Mouse (Mus musculus) gastrocnemius, postnatal 25 days (tissue): ENCODE measurements around the gene Stim1. TPM values are rescaled to one million over a fixed set of nuclear protein-coding genes. Genes with fewer than 3 reads are reported as not detected.

Experiments
- DNase-seq: peaks from one replicate; pipeline ENCODE4 v3.0.0; 2022
- long read RNA-seq, 2 experiments: library from polyadenylated mRNA; stranded (forward); transcript quantifications; one replicate each; pipeline ENCODE4 v2.0.0; 2021
- total RNA-seq, 2 experiments: library from RNA; stranded (reverse); gene quantifications; 1 replicate in 1 of 2; 2 replicates in 1 of 2; pipeline ENCODE4 v1.2.3; 2021

Gene Stim1
- total RNA-seq, result 100 to 1,000 TPM; 169 to 171 TPM
- long read RNA-seq, experiment 1, full-length matches to known transcripts, result 22 of 71 reads
- long read RNA-seq, experiment 1, partial matches to known transcripts, result 9 of 71 reads
- long read RNA-seq, experiment 1, other reads (novel, unspliced or antisense), result 40 of 71 reads
- long read RNA-seq, experiment 2, full-length matches to known transcripts, result 33 of 83 reads
- long read RNA-seq, experiment 2, partial matches to known transcripts, result 23 of 83 reads
- long read RNA-seq, experiment 2, other reads (novel, unspliced or antisense), result 27 of 83 reads

GRCm38 (mm10) chr7:102267601-102268394 lies at the start of gene Stim1:
Gene Stim1, plus strand, starts transcription at chr7:102267806.
- peak; percentile 79 for DNase-seq

- no peak for DNase-seq
Observed at GRCm38 (mm10) chr7:102221899-102222298, 45.7 kb upstream of the Stim1 start.

GRCm38 (mm10) chr7:102222336-102222735 lies 45.3 kb upstream of the Stim1 start:
- peak; percentile 29 for DNase-seq

- peak; percentile 70 for DNase-seq
Observed at GRCm38 (mm10) chr7:102222830-102223556, 44.6 kb upstream of the Stim1 start.

- DNase-seq, result no peak
Observed at GRCm38 (mm10) chr7:102223883-102224738, 43.5 kb upstream of the Stim1 start.

GRCm38 (mm10) chr7:102226051-102226450 lies 41.6 kb upstream of the Stim1 start:
- no peak for DNase-seq

GRCm38 (mm10) chr7:102228049-102228670 lies 39.4 kb upstream of the Stim1 start:
- DNase-seq, result no peak

- DNase-seq, result no peak
Observed at GRCm38 (mm10) chr7:102229814-102230213, 37.8 kb upstream of the Stim1 start.

- no peak for DNase-seq
Observed at GRCm38 (mm10) chr7:102233059-102233458, 34.5 kb upstream of the Stim1 start.

- DNase-seq, result no peak
Observed at GRCm38 (mm10) chr7:102238686-102239286, 28.8 kb upstream of the Stim1 start.

- DNase-seq, result no peak
Observed at GRCm38 (mm10) chr7:102239591-102239990, 28.0 kb upstream of the Stim1 start.

GRCm38 (mm10) chr7:102242371-102242770 lies 25.2 kb upstream of the Stim1 start:
- DNase-seq, result no peak

GRCm38 (mm10) chr7:102242917-102243316 lies 24.7 kb upstream of the Stim1 start:
- DNase-seq, result no peak

- no peak for DNase-seq
Observed at GRCm38 (mm10) chr7:102243870-102244269, 23.7 kb upstream of the Stim1 start.

GRCm38 (mm10) chr7:102244782-102245535 lies 22.6 kb upstream of the Stim1 start:
- peak; percentile 57 for DNase-seq

GRCm38 (mm10) chr7:102245775-102246174 lies 21.8 kb upstream of the Stim1 start:
- DNase-seq, result peak; percentile 41

GRCm38 (mm10) chr7:102246265-102246664 lies 21.3 kb upstream of the Stim1 start:
- no peak for DNase-seq

GRCm38 (mm10) chr7:102246956-102247797 lies 20.4 kb upstream of the Stim1 start:
- no peak for DNase-seq
